Mouse (Mus musculus) T-cell, adult 2 months (primary cell): Measurements from ENCODE around the gene Pus1.
A peak's percentile ranks its signal among the peaks of the same experiment; 100 is the strongest.

Source experiments
- DNase-seq: peaks from one replicate; pipeline ENCODE4 v3.0.0; 2022; ENCODE audit warnings: low spot score

The Pus1 gene

DNA sequence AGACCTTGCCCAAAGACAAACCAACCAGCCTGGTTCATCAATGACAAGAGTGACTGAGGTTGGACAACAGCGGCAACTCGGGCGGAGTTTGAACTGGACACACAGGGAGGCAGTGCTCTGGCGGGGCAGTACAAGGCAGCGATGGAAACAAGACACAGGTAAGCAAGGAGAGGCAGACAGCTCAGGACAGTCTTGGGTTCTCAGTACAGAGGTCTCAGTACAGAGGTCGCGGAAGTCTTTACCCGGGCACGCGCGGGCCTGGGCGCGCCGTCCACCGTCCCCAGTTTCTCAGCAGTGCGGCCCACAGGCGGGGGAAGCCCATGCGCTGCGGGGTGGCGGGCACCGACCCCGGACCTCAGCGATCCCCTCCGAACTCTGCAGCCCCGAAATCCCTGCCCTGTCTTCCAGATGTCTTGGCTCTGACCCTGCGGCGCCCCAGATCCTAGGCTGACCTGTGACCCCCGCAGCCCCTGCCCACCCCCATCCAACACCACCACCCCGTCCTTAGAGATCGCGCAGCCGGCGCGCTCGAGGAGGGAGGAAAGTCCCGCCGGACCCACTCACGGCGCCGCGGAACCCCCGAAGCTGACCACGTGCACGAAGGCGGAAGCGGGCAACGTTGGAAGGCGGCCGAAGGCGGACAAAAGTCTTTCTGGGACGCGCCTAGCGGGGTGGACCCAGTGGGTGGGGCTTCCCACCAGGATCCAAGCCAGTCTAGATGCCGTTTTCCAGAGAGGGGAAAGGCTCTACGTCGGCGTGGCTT, at the start of gene Pus1:
Gene Pus1 (minus strand): TSS at position 662 of the 763 bp plus-strand sequence.
- DNase-seq = peak; percentile 77

DNA sequence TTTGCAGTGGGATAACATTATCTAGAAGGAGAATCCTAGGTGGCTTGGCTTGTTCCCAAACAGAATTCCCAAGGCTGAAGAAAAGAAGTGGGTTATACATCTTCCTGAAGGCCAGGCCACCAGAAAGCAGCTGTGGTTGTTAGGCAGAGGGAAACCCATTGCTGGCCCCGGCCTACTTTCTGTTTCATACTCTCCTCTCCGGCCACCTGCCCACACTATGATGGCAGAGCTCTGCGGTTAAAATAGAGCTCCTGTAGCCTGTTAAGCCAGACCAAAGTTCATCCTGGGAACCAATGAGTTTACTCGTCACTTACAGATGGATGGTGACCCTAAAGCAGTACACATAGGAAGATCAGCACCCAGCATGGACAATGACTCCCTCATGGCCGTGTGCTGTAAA, 47.1 kb upstream of the Pus1 start:
- DNase-seq = no peak

DNA sequence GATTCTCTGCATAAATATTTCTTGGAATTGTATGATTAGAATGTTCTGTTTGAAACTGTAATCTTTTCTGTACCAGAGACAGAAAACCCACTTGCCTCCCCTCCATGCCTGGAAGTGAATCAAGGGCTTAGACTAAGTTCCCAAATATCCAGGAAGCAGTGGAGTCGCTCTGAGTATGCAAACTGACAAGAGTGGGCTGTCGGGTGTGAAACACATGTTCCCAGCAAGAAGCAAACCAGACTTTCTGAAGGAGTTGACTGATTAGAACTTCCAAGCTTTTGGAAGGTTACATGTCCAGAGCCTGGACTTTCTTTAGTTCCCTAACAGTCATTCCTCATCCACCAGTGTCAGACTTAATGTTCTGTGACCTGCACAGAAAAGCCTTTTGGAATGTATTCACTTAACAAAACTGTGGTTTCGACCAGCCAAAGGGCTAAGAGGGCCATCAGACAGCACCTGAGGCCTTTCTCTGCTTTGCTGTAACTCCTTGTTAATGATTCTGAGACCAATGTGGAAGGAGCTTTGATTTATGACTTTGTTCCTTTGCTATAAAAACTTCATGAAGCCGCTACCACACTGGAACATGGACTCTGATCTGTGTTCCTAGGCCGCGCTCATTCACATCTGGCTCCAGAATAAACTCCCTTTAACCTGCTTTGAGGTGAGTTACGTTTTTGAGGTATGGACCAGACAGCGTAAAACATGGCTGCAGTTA, 46.5 kb upstream of the Pus1 start:
- DNase-seq = no peak

GRCm38 (mm10) chr5:110824421-110824820, 44.0 kb upstream of the Pus1 start:
- DNase-seq = no peak

- DNase-seq = peak; percentile 100
Measured at GRCm38 (mm10) chr5:110809667-110810325, 29.3 kb upstream of the Pus1 start, which contains the start of gene Ulk1. Ulk1 (minus strand) TSS chr5:110810097.

GRCm38 (mm10) chr5:110808821-110809666, 28.6 kb upstream of the Pus1 start:
- DNase-seq = peak; percentile 20

GRCm38 (mm10) chr5:110808061-110808631, 27.7 kb upstream of the Pus1 start:
- peak; percentile 82 for DNase-seq

DNA sequence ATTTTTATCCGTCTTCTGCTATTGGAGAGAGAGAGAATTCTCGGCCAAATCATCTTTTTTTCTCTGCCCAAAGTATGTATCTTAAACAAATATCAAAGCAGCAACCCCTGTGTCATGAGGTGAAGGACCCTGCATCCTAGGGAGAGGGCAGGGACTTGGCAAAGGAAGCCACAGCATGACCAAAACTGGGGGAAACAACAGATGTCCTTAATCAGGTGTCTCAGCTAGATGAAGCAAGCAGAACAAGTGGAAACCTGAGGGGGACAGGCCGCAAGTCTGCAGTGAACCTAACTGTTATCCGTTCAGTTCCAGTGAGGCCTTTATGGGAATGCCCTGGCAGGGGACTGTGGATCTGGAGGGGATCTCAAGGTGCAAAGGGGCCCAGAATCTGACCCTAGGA, 27.0 kb upstream of the Pus1 start:
- DNase-seq = no peak

DNA sequence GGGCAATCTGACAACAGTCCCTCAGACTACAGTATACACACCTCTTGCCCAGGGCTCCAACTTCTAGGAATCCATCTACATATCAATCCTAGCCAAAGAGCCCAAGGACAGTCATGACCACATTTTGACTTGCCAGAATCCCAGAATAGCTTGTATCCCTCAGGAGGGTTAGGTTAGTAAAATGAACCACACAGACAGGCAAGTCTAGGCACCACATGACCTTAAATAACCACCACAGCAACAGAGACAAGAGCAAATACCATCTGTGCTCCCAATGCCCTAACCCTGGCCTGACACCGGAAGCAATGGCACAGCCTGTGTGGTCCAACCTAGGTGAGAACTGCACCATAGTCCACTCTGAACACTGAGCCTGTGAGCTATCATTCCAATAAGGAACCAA, 26.2 kb upstream of the Pus1 start:
- DNase-seq = no peak

DNA sequence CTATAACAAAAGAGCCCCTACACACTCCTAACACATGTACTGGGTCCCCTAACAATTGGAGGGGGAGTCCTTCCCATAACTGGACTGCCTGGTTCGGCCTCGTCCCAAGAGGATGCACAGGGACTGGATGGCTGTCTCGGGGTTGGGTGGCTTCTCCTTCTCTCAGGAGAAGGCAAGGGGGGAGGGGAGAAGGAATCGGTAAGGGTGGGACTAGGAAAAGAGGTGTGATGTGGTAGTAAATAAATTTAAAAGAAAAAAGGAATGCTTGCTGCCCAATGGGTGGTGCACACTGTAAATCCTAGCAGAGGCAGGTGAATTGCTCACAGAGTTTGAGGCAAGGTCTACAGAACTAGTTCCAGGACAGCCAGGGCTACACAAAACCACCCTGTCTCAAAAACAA, 25.7 kb upstream of the Pus1 start:
- DNase-seq = no peak

DNA sequence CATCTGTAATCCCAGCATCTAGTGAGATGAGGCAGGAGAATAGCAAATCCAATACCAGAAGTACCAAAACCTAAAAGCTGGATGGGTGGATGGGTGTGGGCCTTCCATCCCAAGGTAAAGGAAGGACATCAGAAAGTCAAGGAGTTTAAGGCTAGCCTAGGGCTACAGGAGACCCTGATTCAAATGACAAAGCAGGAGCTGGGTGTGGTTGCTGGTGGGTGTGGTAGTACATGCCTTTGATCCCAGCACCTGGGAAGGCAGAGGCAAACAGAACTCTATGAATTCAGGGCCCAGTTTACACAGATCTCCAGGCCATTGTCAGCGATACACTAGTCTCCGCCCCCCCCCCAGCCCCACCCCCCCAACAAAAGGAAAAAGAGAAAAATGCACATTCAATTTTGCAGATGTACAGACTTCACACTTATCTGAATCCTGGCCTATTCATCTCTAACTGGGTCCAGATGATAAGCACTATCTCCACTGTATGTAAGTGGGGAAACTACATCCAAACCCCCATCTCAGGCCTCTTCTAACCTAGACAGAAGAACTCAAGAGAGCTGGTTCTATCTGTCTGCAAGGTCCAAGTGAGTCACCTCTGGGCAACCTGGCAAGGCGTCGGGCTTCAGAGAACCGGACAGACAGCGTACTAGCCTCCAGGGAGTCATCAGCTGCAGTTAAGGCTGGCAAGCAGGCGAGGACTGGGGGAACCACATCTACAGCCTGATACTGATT, 23.7 kb upstream of the Pus1 start:
- no peak for DNase-seq

GRCm38 (mm10) chr5:110802809-110803208, 22.4 kb upstream of the Pus1 start:
- no peak for DNase-seq

DNA sequence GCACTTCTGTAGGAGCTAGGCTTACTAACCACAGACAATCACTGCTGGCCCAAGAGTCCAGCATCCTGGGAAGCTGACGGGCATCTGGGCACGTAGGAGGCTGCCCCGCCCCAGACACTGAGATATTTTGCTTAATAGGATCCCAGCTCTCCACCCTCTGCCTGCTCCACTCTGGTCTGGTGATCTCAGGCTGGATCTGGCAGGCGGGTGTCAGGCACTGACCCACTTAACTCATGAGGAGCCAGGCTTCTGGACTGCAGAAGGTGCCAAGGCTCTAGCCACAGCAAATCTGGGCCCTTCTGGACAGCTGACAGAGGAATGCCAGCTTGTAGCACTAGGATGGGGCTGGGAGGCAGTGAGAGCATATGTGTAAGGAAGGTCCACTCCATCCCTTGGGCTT, 21.7 kb upstream of the Pus1 start:
- DNase-seq = no peak

DNA sequence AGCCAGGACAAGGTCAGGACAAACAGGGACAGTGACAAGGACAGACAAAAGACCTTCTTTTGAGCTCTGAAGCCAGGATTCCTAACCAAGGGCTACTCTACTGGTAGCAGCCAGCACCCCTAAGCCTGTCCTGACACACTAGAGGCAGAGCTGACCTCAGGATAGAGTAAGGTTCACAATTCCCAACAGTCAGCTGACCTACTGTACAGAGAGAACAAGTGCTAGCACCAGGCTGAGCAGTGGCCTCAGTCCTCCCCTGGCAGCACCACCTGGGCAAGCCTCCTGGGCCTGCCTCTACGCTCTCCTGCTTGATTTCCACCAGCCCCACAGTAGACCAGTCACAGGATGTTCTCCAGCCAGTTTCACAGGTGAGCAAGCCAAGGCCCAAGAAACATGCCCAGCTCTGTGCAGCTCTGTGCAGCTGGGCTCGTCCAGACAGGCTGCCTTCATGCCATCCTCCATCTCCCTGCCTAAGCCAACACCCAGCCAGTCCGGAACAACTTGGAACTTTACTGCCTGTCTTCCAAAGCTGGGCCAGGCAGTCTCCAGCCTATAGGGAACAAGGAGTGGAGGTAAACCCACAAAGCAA, 20.7 kb upstream of the Pus1 start:
- no peak for DNase-seq

- no peak for DNase-seq
Measured at GRCm38 (mm10) chr5:110797696-110798095, 17.2 kb upstream of the Pus1 start.

DNA sequence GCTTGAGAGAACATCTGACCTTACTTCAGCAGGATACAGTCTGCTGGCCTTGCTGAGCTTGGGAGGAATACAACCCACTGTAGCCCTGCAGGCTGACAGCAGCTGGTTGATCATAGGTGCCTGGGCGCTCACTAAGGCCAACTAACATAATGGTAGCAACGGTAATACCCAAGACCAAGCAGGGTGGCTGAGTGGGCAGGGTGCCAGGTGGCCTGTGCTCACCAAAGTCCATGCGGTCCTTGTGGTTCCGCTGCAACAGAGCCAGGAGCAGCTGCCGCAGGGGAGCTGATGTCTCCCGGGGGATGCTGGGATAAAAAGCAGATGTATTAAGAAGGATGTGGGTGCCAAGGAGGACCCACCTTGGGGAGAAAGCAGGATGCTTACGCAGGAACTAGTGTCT, 13.9 kb upstream of the Pus1 start:
- no peak for DNase-seq

DNA sequence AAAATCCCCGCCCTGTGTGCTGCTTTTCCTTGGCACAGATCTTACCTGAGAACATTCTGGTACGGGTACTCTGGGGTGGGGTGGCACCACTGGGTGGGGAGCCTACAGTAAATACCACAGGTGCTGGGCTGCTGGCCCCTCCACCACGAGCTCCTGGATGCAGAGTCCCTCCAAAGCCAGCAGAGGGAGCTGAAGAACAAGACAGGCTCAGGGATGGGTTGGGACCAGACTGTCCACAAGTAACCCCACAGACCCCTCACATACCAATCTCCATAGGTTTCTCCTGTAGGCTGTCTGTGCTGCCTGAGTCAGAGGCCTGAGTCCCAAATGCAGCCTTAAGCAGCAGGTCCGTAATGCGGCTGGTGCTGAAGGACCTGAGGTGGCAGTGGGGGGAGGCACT, 8.2 kb upstream of the Pus1 start:
- DNase-seq = peak; percentile 41

- DNase-seq = no peak
Measured at GRCm38 (mm10) chr5:110786081-110786835, 5.8 kb upstream of the Pus1 start.

- no peak for DNase-seq
Measured at GRCm38 (mm10) chr5:110783150-110783549, 2.7 kb upstream of the Pus1 start.
